Mouse (Mus musculus): ENCODE data around the gene Dnase1l3.

- TF ChIP-seq CTCF (IDR thresholded peaks at IDR 0.05): no peak
- TF ChIP-seq POLR2A (IDR thresholded peaks at IDR 0.05; ENCODE audit: insufficient read depth, low read depth, low read length): no peak
- TF ChIP-seq EP300 (IDR thresholded peaks at IDR 0.05; ENCODE audit: insufficient read depth, low read depth, low read length): no peak
These were observed 46.7 kb upstream of the Dnase1l3 start for GRCm38 (mm10) chr14:8040911-8041678.
